Mouse (Mus musculus) neural tube, embryonic 12.5 days (tissue): ENCODE data around the gene H2-Q10. TPM values are rescaled to one million over a fixed set of nuclear protein-coding genes. Genes with fewer than 3 reads are reported as not detected.
A peak's percentile ranks its signal among the peaks of the same experiment; 100 is the strongest.
"Not testable (repeated sequence)": the region's sequence is repeated elsewhere in the genome, so short reads cannot be mapped to it uniquely, and the experiment has no call there.

ENCODE experiments used
- ATAC-seq: fragments of 200-750 bp; cut with Nextera tagmentation; 2 replicates; pipeline ENCODE4 v1.8.0; 2017; ENCODE audit warnings: low read depth, mild to moderate bottlenecking, moderate TSS enrichment, moderate library complexity; ENCODE audit not compliant: low FRiP score
- H3K27ac ChIP-seq: fragments of 300-500 bp; sonication (generic); 2 replicates; pipeline ENCODE4 v1.5.1; 2016
- H3K27me3 ChIP-seq: fragments of 300-500 bp; sonication (generic); replicated peaks from 2 replicates; pipeline ENCODE4 v1.6.1; 2016; ENCODE audit warnings: mild to moderate bottlenecking
- H3K36me3 ChIP-seq: fragments of 300-500 bp; sonication (generic); 2 replicates; pipeline ENCODE4 v1.6.1; 2016; ENCODE audit warnings: mild to moderate bottlenecking
- H3K4me1 ChIP-seq: fragments of 300-500 bp; sonication (generic); 2 replicates; pipeline ENCODE4 v1.6.1; 2016
- H3K4me2 ChIP-seq: fragments of 300-500 bp; sonication (generic); replicated peaks from 2 replicates; pipeline ENCODE4 v1.6.1; 2016; ENCODE audit warnings: mild to moderate bottlenecking
- H3K4me3 ChIP-seq: fragments of 300-500 bp; sonication (generic); 2 replicates; pipeline ENCODE4 v1.5.1; 2016
- H3K9ac ChIP-seq: fragments of 300-500 bp; sonication (generic); 2 replicates; pipeline ENCODE4 v1.6.1; 2016; ENCODE audit warnings: mild to moderate bottlenecking
- H3K9me3 ChIP-seq: fragments of 300-500 bp; sonication (generic); 2 replicates; pipeline ENCODE4 v1.6.1; 2016; ENCODE audit warnings: mild to moderate bottlenecking
- WGBS: fragments of 180-500 bp; shearing (Covaris S2); methylation state at CpG from one replicate; pipeline ENCODE4 v1.1.7; 2016; 5-methylcytosine and 5-hydroxymethylcytosine counted together
- polyA plus RNA-seq: library from polyadenylated mRNA; unstranded; fragments of >200 nt; fragmentation: Nextera tagmentation; extraction: Ambion mirVana; gene quantifications from 2 replicates; pipeline ENCODE4 v1.2.1, GENCODE M21; 2016

The H2-Q10 gene
- polyA plus RNA-seq, 1 experiment from 2014 or later = 0.27 TPM

GRCm38 (mm10) chr17:35507556-35508260 lies 37.8 kb downstream of the H2-Q10 start:
- peaks cover 9% of the 10 kb centered on the region for H3K4me1 ChIP-seq
- H3K4me3 ChIP-seq = no peak overlapping the region
- H3K9me3 ChIP-seq = no peaks in the 10 kb centered on the region
- peaks cover 38% of the 10 kb centered on the region for H3K27me3 ChIP-seq
- 26% methylated on average over 13 of the region's 13 CpGs for WGBS
- no peak overlapping the region for H3K27ac ChIP-seq
- H3K9ac ChIP-seq = no peak overlapping the region
- no peak overlapping the region for H3K4me2 ChIP-seq
- ATAC-seq = no peak
- no peaks in the 10 kb centered on the region for H3K36me3 ChIP-seq

- WGBS = 58% methylated on average over 5 of the region's 5 CpGs
- not testable (repeated sequence) for H3K4me3 ChIP-seq, H3K4me2 ChIP-seq, H3K4me1 ChIP-seq, H3K27ac ChIP-seq, H3K9ac ChIP-seq, H3K36me3 ChIP-seq, ATAC-seq, H3K9me3 ChIP-seq
- peaks cover 38% of the 10 kb centered on the region for H3K27me3 ChIP-seq
These were observed 38.4 kb downstream of the H2-Q10 start for GRCm38 (mm10) chr17:35508279-35508678.

GRCm38 (mm10) chr17:35509284-35509683 lies 39.4 kb downstream of the H2-Q10 start:
- H3K36me3 ChIP-seq = no peaks in the 10 kb centered on the region
- WGBS = 52% methylated on average over 8 of the region's 8 CpGs
- H3K4me1 ChIP-seq = peaks cover 7% of the 10 kb centered on the region
- no peak overlapping the region for H3K4me3 ChIP-seq
- no peak overlapping the region for H3K9ac ChIP-seq
- no peaks in the 10 kb centered on the region for H3K9me3 ChIP-seq
- ATAC-seq = no peak
- H3K4me2 ChIP-seq = no peak overlapping the region
- peaks cover 35% of the 10 kb centered on the region for H3K27me3 ChIP-seq
- H3K27ac ChIP-seq = no peak overlapping the region

- Histone ChIP-seq H3K9ac (no peak overlapping the region), H3K9me3 (no peaks in the 10 kb centered on the region), H3K4me3 (no peak overlapping the region), H3K4me1 (peaks cover 32% of the 10 kb centered on the region), H3K27ac (no peak overlapping the region), H3K4me2 (no peak overlapping the region), H3K36me3 (no peaks in the 10 kb centered on the region), H3K27me3 (0 out of 2 replicates have a peak, but pooled peaks cover under 1% of the 10 kb centered on the region)
- WGBS = 91% methylated on average over 7 of the region's 7 CpGs
- ATAC-seq = no peak
These were observed 43.2 kb downstream of the H2-Q10 start for GRCm38 (mm10) chr17:35512916-35513626.

- H3K4me2 ChIP-seq = peak overlapping the region; percentile 89; the same call in 1 of the 2 replicates
- no peak for ATAC-seq
- no peak overlapping the region for H3K27ac ChIP-seq
- H3K4me1 ChIP-seq = peaks cover 36% of the 10 kb centered on the region
- WGBS = 17% methylated on average over 2 of the region's 2 CpGs
- H3K4me3 ChIP-seq = no peak overlapping the region
- no peaks in the 10 kb centered on the region for H3K27me3 ChIP-seq
- no peaks in the 10 kb centered on the region for H3K9me3 ChIP-seq
- no peaks in the 10 kb centered on the region for H3K36me3 ChIP-seq
- H3K9ac ChIP-seq = no peak overlapping the region
These were observed 44.0 kb downstream of the H2-Q10 start for GRCm38 (mm10) chr17:35513886-35514285.

GRCm38 (mm10) chr17:35514756-35515155 lies 44.9 kb downstream of the H2-Q10 start:
- Histone ChIP-seq H3K4me1 (peaks cover 36% of the 10 kb centered on the region), H3K27ac (no peak overlapping the region), H3K27me3 (no peaks in the 10 kb centered on the region), H3K36me3 (no peaks in the 10 kb centered on the region), H3K9me3 (no peaks in the 10 kb centered on the region), H3K4me2 (peak overlapping the region; percentile 89), H3K4me3 (no peak overlapping the region), H3K9ac (0 out of 2 replicates have a peak overlapping the region, but pooled peaks have one; percentile 22)
- no peak for ATAC-seq
- WGBS = 49% methylated on average over 6 of the region's 6 CpGs

GRCm38 (mm10) chr17:35515911-35516640 lies 46.2 kb downstream of the H2-Q10 start:
- H3K9ac ChIP-seq = peak overlapping the region; percentile 54
- H3K9me3 ChIP-seq = no peaks in the 10 kb centered on the region
- no peak overlapping the region for H3K27ac ChIP-seq
- peak; percentile 45 for ATAC-seq
- H3K4me1 ChIP-seq = peaks cover 36% of the 10 kb centered on the region
- WGBS = 7% methylated on average over 25 of the region's 25 CpGs
- peak overlapping the region; percentile 89 for H3K4me2 ChIP-seq
- H3K36me3 ChIP-seq = no peaks in the 10 kb centered on the region
- H3K4me3 ChIP-seq = peak overlapping the region; percentile 51
- H3K27me3 ChIP-seq = no peaks in the 10 kb centered on the region

GRCm38 (mm10) chr17:35516652-35517500 lies 47.0 kb downstream of the H2-Q10 start, which contains the start of the genes Tcf19 and Cchcr1:
TSS of gene Tcf19 (minus strand) at chr17:35516824.
TSS of gene Cchcr1 (plus strand) at chr17:35517100.
- peak; percentile 91 for ATAC-seq
- H3K36me3 ChIP-seq = no peaks in the 10 kb centered on the region
- peak within 1 kb of the TSS; percentile 89 for H3K4me2 ChIP-seq
- no peak within 1 kb of the TSS for H3K27ac ChIP-seq
- H3K4me1 ChIP-seq = peaks cover 36% of the 10 kb centered on the region
- H3K27me3 ChIP-seq = no peaks in the 10 kb centered on the region
- peak within 1 kb of the TSS; percentile 51 for H3K4me3 ChIP-seq
- under 1% methylated on average over 67 of the region's 67 CpGs for WGBS
- no peaks in the 10 kb centered on the region for H3K9me3 ChIP-seq
- H3K9ac ChIP-seq = peak within 1 kb of the TSS; percentile 54

- Histone ChIP-seq H3K9me3 (no peaks in the 10 kb centered on the region), H3K27ac (no peak overlapping the region), H3K4me2 (peak overlapping the region; percentile 89), H3K9ac (peak overlapping the region; percentile 54; the same call in 1 of the 2 replicates), H3K4me1 (peaks cover 36% of the 10 kb centered on the region), H3K36me3 (no peaks in the 10 kb centered on the region), H3K4me3 (peak overlapping the region; percentile 51), H3K27me3 (no peaks in the 10 kb centered on the region)
- ATAC-seq = no peak
- 9% methylated on average over 12 of the region's 12 CpGs for WGBS
These were observed 47.6 kb downstream of the H2-Q10 start for GRCm38 (mm10) chr17:35517526-35517925.
